Mouse (Mus musculus): ENCODE results near the gene Dnajc12.

DNA sequence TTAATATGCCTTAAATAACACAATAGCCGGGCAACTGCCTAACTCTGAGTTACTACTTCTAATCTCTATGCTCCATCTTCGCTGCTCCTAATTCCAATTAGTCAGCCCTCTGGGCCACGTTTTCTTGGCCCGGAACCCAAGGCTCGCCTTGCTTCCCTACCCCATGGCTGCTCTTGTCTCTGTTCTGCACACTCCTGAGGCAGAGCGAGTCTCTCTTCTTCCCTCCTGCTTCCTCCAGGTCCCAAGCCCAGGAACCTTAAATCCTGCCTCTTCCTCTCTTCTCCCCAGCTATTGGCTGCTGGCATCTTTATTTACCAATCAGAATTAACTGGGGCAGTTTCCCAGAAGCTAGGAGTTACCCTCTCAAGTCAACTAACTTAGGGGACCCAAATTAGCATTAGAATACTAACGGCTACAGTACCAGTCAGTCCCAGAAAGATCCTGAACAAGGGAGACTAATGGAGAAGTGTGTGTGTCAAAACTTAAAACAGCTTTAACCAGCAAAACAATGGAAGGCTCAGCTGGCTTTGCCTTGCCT is 16.3 kb upstream of the Dnajc12 start:
- TF ChIP-seq CTCF (IDR thresholded peaks at IDR 0.05; ENCODE audit: extremely low read depth, insufficient read length, insufficient replicate concordance, low read depth, low read length), result no peak
- TF ChIP-seq POLR2A (IDR thresholded peaks at IDR 0.05; ENCODE audit: low read depth, low read length), result no peak

Measured in small intestine, adult 2 months (tissue).